Comparison of ENCODE assay signal across 8 mouse cellular contexts in genomic region chr11:114468394-114468793, GRCm38 (mm10).
A peak's percentile ranks its signal among the peaks of the same experiment; 100 is the strongest.
DNase-seq lines count a peak whose midpoint lies in the region.

No protein-coding gene starts in this region.

- DNase-seq in urinary bladder, postnatal 10 days (ENCODE audit: low spot score), result peak; percentile 27
- no peak for DNase-seq in urinary bladder, adult 2 months (ENCODE audit: low spot score)
- peak; percentile 69 to 72 for DNase-seq in frontal cortex, postnatal 10 days (ENCODE audit: low spot score in 2 of 2)
- DNase-seq in heart, postnatal 25 days (ENCODE audit: low spot score), result peak; percentile 60
- DNase-seq in kidney, postnatal 25 days, result peak; percentile 85 to 89
- peak; percentile 80 to 85 for DNase-seq in lung, adult 18-20 months
- peak; percentile 68 for DNase-seq in ovary, postnatal 14 days (ENCODE audit: low spot score)
- DNase-seq in c-Kit-positive CD71-positive TER-119-positive erythroid progenitor cells, embryonic 14.5 days (ENCODE audit: low spot score), result no peak

- intact Hi-C loops in heart, postnatal 25 days (cut with DNase I), result no loop called here

Comparison
In these comparisons a context has a peak if more than half of its experiments do, and no peak if none do; other contexts are left out.
1. DNase-seq: peak in urinary bladder, postnatal 10 days (single experiment), frontal cortex, postnatal 10 days (2 of 2), heart, postnatal 25 days (single experiment), kidney, postnatal 25 days (2 of 2), lung, adult 18-20 months (2 of 2) and ovary, postnatal 14 days (single experiment); none in urinary bladder, adult 2 months (single experiment) and c-Kit-positive CD71-positive TER-119-positive erythroid progenitor cells, embryonic 14.5 days (single experiment).